Comparison of ENCODE assay signal across 8 mouse cellular contexts in the genomic region with DNA sequence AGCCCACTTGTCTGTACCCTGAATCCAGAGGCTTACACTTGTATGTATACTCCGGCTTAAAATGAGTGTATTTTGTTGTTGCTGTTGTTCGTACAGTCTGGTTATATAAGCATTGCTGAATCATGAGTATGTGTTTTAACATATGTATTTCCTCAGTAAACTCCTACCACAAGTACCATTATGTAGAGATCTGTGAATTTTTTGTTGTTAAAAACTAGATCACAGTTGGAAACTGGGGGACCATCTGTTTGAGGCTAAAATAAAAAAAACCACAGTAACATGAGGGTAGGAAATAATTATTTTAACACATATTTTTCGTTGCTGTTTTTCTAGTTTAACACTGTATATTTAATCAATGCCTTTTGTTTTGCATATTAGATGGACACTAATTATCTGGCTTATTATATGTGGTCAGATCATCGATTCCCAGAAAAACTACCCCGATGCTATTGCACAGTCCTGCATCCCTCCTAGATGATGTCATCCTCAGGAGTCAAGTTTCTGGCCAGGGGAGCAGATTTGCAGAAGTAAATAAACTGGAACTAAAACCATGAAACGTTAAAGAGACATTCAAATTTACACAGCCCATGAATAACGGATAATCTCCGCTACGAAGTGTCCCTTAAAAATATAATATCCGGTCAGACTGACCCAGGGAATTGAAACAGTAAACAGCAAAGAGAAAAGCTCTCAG. TPM values are rescaled to one million over a fixed set of nuclear protein-coding genes. Genes with fewer than 3 reads are reported as not detected.
DNase-seq lines count a peak whose midpoint lies in the region; ATAC-seq and TF ChIP-seq lines count a peak whose summit lies in the region.

No protein-coding gene starts in this region.

- H3K36me3 ChIP-seq in hindbrain, embryonic 13.5 days: no peaks in the 10 kb centered on the region
- no peaks in the 10 kb centered on the region for H3K36me3 ChIP-seq in midbrain, embryonic 10.5 days

- no peak for DNase-seq in frontal cortex, adult 2 months (ENCODE audit: extremely low spot score in 1 of 2, low spot score in 1 of 2)
- DNase-seq in Patski (ENCODE audit: low read depth, low spot score): no peak
- DNase-seq in midbrain, embryonic 10.5 days (ENCODE audit: low spot score): no peak
- no peak for DNase-seq in B cell, adult 2 months
- no peak for DNase-seq in layer of hippocampus, postnatal 10 days (ENCODE audit: low spot score in 2 of 2)
- no peak for DNase-seq in adrenal gland, postnatal 10 days

- peaks cover 7% of the 10 kb centered on the region; the same call in 1 of the 2 replicates for H3K4me1 ChIP-seq in hindbrain, embryonic 13.5 days (replicated peaks)
- peaks cover 16% of the 10 kb centered on the region for H3K4me1 ChIP-seq in midbrain, embryonic 10.5 days

- ATAC-seq in frontal cortex, adult (ENCODE audit: low TSS enrichment): peak; percentile 76
- peak; percentile 55 for ATAC-seq in Patski
- no peak for ATAC-seq in hindbrain, embryonic 13.5 days (ENCODE audit: low FRiP score)

- H3K4me3 ChIP-seq in hindbrain, embryonic 13.5 days: peak overlapping the region; percentile 8; the same call in 1 of the 2 replicates
- H3K4me3 ChIP-seq in midbrain, embryonic 10.5 days: peak overlapping the region; percentile 40

- CTCF ChIA-PET in Patski (lab: Charles Lee): interaction anchor here (1.0 to 1.4 kb wide), 2 partner anchors 38 to 111 kb away, joined by 3 to 5 read pairs; no protein-coding TSS in a partner anchor

- peak overlapping the region; percentile 35 for H3K4me2 ChIP-seq in hindbrain, embryonic 13.5 days

- no peak overlapping the region; the same call in 1 of the 2 replicates for H3K9ac ChIP-seq in hindbrain, embryonic 13.5 days

- no peaks in the 10 kb centered on the region for H3K9me3 ChIP-seq in hindbrain, embryonic 13.5 days
- H3K9me3 ChIP-seq in midbrain, embryonic 10.5 days (replicated peaks): no peaks in the 10 kb centered on the region

- no peak for TF ChIP-seq CTCF in Patski (IDR thresholded peaks at IDR 0.05)

- H3K27ac ChIP-seq in hindbrain, embryonic 13.5 days: no peak overlapping the region; the same call in 1 of the 2 replicates
- peak overlapping the region; percentile 77 for H3K27ac ChIP-seq in midbrain, embryonic 10.5 days (replicated peaks)

- H3K27me3 ChIP-seq in Patski: no peaks in the 10 kb centered on the region
- H3K27me3 ChIP-seq in hindbrain, embryonic 13.5 days: no peaks in the 10 kb centered on the region
- no peaks in the 10 kb centered on the region for H3K27me3 ChIP-seq in midbrain, embryonic 10.5 days (ENCODE audit: low read depth, poor library complexity, severe bottlenecking)

- in situ Hi-C loops in Patski (cut with MboI; ENCODE audit: low pct_unique_long_range_greater_than_20kb): no loop called here

- WGBS in hindbrain, embryonic 13.5 days: 60% methylated on average over 10 of the region's 10 CpGs
- WGBS in midbrain, embryonic 10.5 days: 70% methylated on average over 10 of the region's 10 CpGs

- POLR2A ChIA-PET in Patski (lab: Charles Lee): no interaction called here

RNA-seq across cellular contexts. Expression of a gene that starts 18.2 kb away (rescaled TPM):
- polyA plus RNA-seq in frontal cortex, adult 2 months (2012; rRNA removed): 7.7 and 8.1 TPM in 2 replicates
- 3.3 TPM for polyA plus RNA-seq in Patski (2021)
- 5.7 TPM in 2 replicates for polyA plus RNA-seq in hindbrain, embryonic 13.5 days (2015; fragmentation: Nextera tagmentation; extraction: Ambion mirVana)
- polyA plus RNA-seq in midbrain, embryonic 10.5 days (2016; fragmentation: Nextera tagmentation; extraction: Ambion mirVana): 2.7 and 3.9 TPM in 2 replicates
- total RNA-seq in layer of hippocampus, postnatal 10 days (2021): 10 to 100 TPM; 20.9 to 21.4 TPM
- total RNA-seq in adrenal gland, postnatal 10 days (2021): 10 to 100 TPM; 15.7 to 17.4 TPM
